Mouse (Mus musculus) midbrain, postnatal 0 days (tissue): Measurements from ENCODE around the gene Pus7l. TPM values are rescaled to one million over a fixed set of nuclear protein-coding genes. Genes with fewer than 3 reads are reported as not detected.

Experiments used
- ATAC-seq: fragments of 200-750 bp; cut with Nextera tagmentation; 2 replicates; pipeline ENCODE4 v1.8.0; 2017; ENCODE audit warnings: moderate number of reproducible peaks, mild to moderate bottlenecking, moderate TSS enrichment, moderate library complexity; ENCODE audit not compliant: low FRiP score
- DNase-seq: peaks from one replicate; pipeline ENCODE4 v3.0.0-alpha.2; 2015; ENCODE audit warnings: low spot score
- H3K27ac ChIP-seq: fragments of 300-500 bp; sonication (generic); 2 replicates; pipeline ENCODE4 v1.5.1; 2014; ENCODE audit warnings: low read depth, mild to moderate bottlenecking, low read length, mixed read lengths
- H3K27me3 ChIP-seq: fragments of 300-500 bp; sonication (generic); 2 replicates; pipeline ENCODE4 v1.6.1; 2014; ENCODE audit warnings: low read length, control low read depth, mixed read lengths; ENCODE audit not compliant: insufficient read depth
- H3K36me3 ChIP-seq: fragments of 300-500 bp; sonication (generic); 2 replicates; pipeline ENCODE4 v1.6.1; 2014; ENCODE audit warnings: low read length, control low read depth, mixed read lengths; ENCODE audit not compliant: insufficient read depth
- H3K4me1 ChIP-seq: fragments of 300-500 bp; sonication (generic); 2 replicates; pipeline ENCODE4 v1.6.1; 2014; ENCODE audit warnings: mild to moderate bottlenecking, control low read depth, antibody characterized with exemption, low read length, mixed read lengths; ENCODE audit not compliant: insufficient read depth
- H3K4me2 ChIP-seq: fragments of 300-500 bp; sonication (generic); 2 replicates; pipeline ENCODE4 v1.6.1; 2014; ENCODE audit warnings: low read depth, mild to moderate bottlenecking, low read length, mixed read lengths; ENCODE audit not compliant: poor library complexity, severe bottlenecking
- H3K4me3 ChIP-seq: fragments of 300-500 bp; sonication (generic); 2 replicates; pipeline ENCODE4 v1.5.1; 2014; ENCODE audit warnings: low read depth, mild to moderate bottlenecking, low read length, moderate library complexity
- H3K9ac ChIP-seq: fragments of 300-500 bp; sonication (generic); replicated peaks from 2 replicates; pipeline ENCODE4 v1.6.1; 2014; ENCODE audit warnings: mild to moderate bottlenecking, low read length, moderate library complexity, mixed read lengths; ENCODE audit not compliant: poor library complexity, severe bottlenecking
- H3K9me3 ChIP-seq: fragments of 300-500 bp; sonication (generic); 2 replicates; pipeline ENCODE4 v1.6.1; 2016; ENCODE audit warnings: low read length, control low read depth
- CTCF ChIP-seq: IDR thresholded peaks from 2 replicates; pipeline ENCODE4 v1.5.1; 2016; ENCODE audit warnings: antibody characterized with exemption, mild to moderate bottlenecking
- WGBS: fragments of 180-500 bp; shearing (Covaris S2); extraction: QIAGEN DNeasy Blood & Tissue Kit; methylation state at CpG from one replicate; pipeline ENCODE4 v1.1.7; 2014; 5-methylcytosine and 5-hydroxymethylcytosine counted together
- polyA plus RNA-seq: library from polyadenylated mRNA; unstranded; fragments of >200 nt; fragmentation: Nextera tagmentation; extraction: Ambion mirVana; gene quantifications from 2 replicates; pipeline ENCODE4 v1.2.1, GENCODE M21; 2015
- total RNA-seq: library from RNA; depleted of rRNA; stranded (reverse); fragments of >200 nt; gene quantifications from 2 replicates; pipeline ENCODE4 v1.2.3, GENCODE M21; 2014; rRNA removed

The Pus7l gene
- total and polyA plus RNA-seq, 2 experiments from 2014 or later: 4.5 to 4.8 TPM

DNA sequence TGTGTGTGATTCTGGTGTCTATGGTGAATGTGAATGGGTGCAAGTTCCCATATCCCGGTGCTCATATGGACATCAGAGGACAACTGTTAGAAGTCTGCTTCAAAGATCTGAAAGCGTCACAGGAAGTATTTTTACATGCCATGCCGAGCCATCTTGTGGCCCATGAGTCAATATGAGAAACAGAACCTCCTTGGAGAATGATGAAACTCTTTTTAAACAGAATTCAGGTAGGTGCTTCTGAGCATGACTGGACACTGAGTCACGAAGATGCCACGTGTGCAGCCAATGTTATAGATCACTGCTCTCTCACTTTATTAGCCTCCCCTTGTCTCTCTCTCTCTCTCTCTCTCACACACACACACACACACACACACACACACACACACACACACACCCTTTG is 67.4 kb downstream of the Pus7l start:
- Histone ChIP-seq H3K27me3 (no peaks in the 10 kb centered on the region), H3K4me2 (no peak overlapping the region), H3K9ac (no peak overlapping the region), H3K36me3 (no peaks in the 10 kb centered on the region), H3K4me1 (no peaks in the 10 kb centered on the region), H3K4me3 (no peak overlapping the region), H3K27ac (no peak overlapping the region), H3K9me3 (no peaks in the 10 kb centered on the region)
- 92% methylated on average over 5 of the region's 5 CpGs for WGBS
- ATAC-seq (no peak), DNase-seq (no peak)
- TF ChIP-seq CTCF: no peak

Other genes with a start within 250 kb of the Pus7l start
- 5.8 and 6.7 TPM in 2 replicates for gene Adamts20, start 78.1 kb downstream of the Pus7l start, total RNA-seq
- gene Adamts20, start 78.1 kb downstream of the Pus7l start, polyA plus RNA-seq: 1.8 and 3.0 TPM in 2 replicates
- gene Irak4, start 96 bp upstream of the Pus7l start, total RNA-seq: 2.7 and 3.6 TPM in 2 replicates
- gene Irak4, start 96 bp upstream of the Pus7l start, polyA plus RNA-seq: 1.7 and 1.8 TPM in 2 replicates
- 35.3 and 40.4 TPM in 2 replicates for gene Twf1, start 46.3 kb upstream of the Pus7l start, total RNA-seq
- gene Twf1, start 46.3 kb upstream of the Pus7l start, polyA plus RNA-seq: 64.9 and 65.6 TPM in 2 replicates
- 19.1 and 26.4 TPM in 2 replicates for gene Tmem117, start 85.7 kb upstream of the Pus7l start, total RNA-seq
- 19.9 and 20.4 TPM in 2 replicates for gene Tmem117, start 85.7 kb upstream of the Pus7l start, polyA plus RNA-seq